Mouse (Mus musculus): Measurements from ENCODE around the gene Taf8. TPM values are rescaled to one million over a fixed set of nuclear protein-coding genes. Genes with fewer than 3 reads are reported as not detected.

The Taf8 gene
- polyA plus RNA-seq, 1 experiment from 2014 or later = 8.1 TPM

GRCm38 (mm10) chr17:47473434-47473974, 28.6 kb downstream of the Taf8 start:
- Histone ChIP-seq H3K9me3 (ENCODE audit: low read length) (no peaks in the 10 kb centered on the region), H3K36me3 (replicated peaks; ENCODE audit: insufficient read depth, low read length) (no peaks in the 10 kb centered on the region), H3K4me2 (ENCODE audit: low read depth, low read length) (peak overlapping the region; percentile 6; the same call in 1 of the 2 replicates), H3K9ac (replicated peaks) (no peak overlapping the region), H3K27me3 (ENCODE audit: insufficient read depth, low read length) (no peaks in the 10 kb centered on the region), H3K4me3 (ENCODE audit: low read depth, low read length) (no peak overlapping the region), H3K27ac (ENCODE audit: low read depth) (0 out of 2 replicates have a peak overlapping the region, but pooled peaks have one; percentile 57), H3K4me1 (ENCODE audit: insufficient read depth) (peaks cover 12% of the 10 kb centered on the region)
- peak; percentile 52 for ATAC-seq
- 6% methylated on average over 8 of the region's 8 CpGs for WGBS (ENCODE audit: insufficient replicate concordance)
- no peak for TF ChIP-seq EP300 (IDR thresholded peaks at IDR 0.05; ENCODE audit: low read depth)
- peak; percentile 93 for TF ChIP-seq CTCF (IDR thresholded peaks at IDR 0.05; ENCODE audit: low read depth)
- peak; percentile 79 for DNase-seq

- 38% methylated on average over 15 of the region's 15 CpGs for WGBS (ENCODE audit: insufficient replicate concordance)
- H3K9me3 ChIP-seq (ENCODE audit: low read length) = no peaks in the 10 kb centered on the region
- no peaks in the 10 kb centered on the region; the same call in none of the 2 replicates for H3K36me3 ChIP-seq (replicated peaks; ENCODE audit: insufficient read depth, low read length)
- TF ChIP-seq CTCF (IDR thresholded peaks at IDR 0.05; ENCODE audit: low read depth) (no peak), EP300 (IDR thresholded peaks at IDR 0.05; ENCODE audit: low read depth) (no peak)
- peaks cover 12% of the 10 kb centered on the region for H3K4me1 ChIP-seq (ENCODE audit: insufficient read depth)
- DNase-seq = no peak
- no peak overlapping the region for H3K4me3 ChIP-seq (ENCODE audit: low read depth, low read length)
- no peak overlapping the region for H3K9ac ChIP-seq (replicated peaks)
- peak; percentile 55 for ATAC-seq
- peak overlapping the region; percentile 6; the same call in 1 of the 2 replicates for H3K4me2 ChIP-seq (ENCODE audit: low read depth, low read length)
- H3K27ac ChIP-seq (ENCODE audit: low read depth) = peak overlapping the region; percentile 57
- no peaks in the 10 kb centered on the region for H3K27me3 ChIP-seq (ENCODE audit: insufficient read depth, low read length)
Observed at GRCm38 (mm10) chr17:47472435-47473350, 29.4 kb downstream of the Taf8 start.

GRCm38 (mm10) chr17:47470686-47471085, 31.4 kb downstream of the Taf8 start:
- peaks cover 12% of the 10 kb centered on the region for H3K4me1 ChIP-seq (ENCODE audit: insufficient read depth)
- H3K27ac ChIP-seq (ENCODE audit: low read depth) = no peak overlapping the region
- no peak overlapping the region for H3K4me3 ChIP-seq (ENCODE audit: low read depth, low read length)
- H3K36me3 ChIP-seq (replicated peaks; ENCODE audit: insufficient read depth, low read length) = peaks cover 3% of the 10 kb centered on the region
- H3K27me3 ChIP-seq (ENCODE audit: insufficient read depth, low read length) = no peaks in the 10 kb centered on the region
- TF ChIP-seq CTCF (IDR thresholded peaks at IDR 0.05; ENCODE audit: low read depth) (no peak), EP300 (IDR thresholded peaks at IDR 0.05; ENCODE audit: low read depth) (no peak)
- H3K4me2 ChIP-seq (ENCODE audit: low read depth, low read length) = no peak overlapping the region
- 86% methylated on average over 5 of the region's 5 CpGs for WGBS (ENCODE audit: insufficient replicate concordance)
- ATAC-seq (no peak), DNase-seq (no peak)
- no peak overlapping the region for H3K9ac ChIP-seq (replicated peaks)
- H3K9me3 ChIP-seq (ENCODE audit: low read length) = no peaks in the 10 kb centered on the region

GRCm38 (mm10) chr17:47470121-47470520, 32.0 kb downstream of the Taf8 start:
- TF ChIP-seq CTCF (IDR thresholded peaks at IDR 0.05; ENCODE audit: low read depth) = no peak
- no peak overlapping the region for H3K27ac ChIP-seq (ENCODE audit: low read depth)
- H3K9ac ChIP-seq (replicated peaks) = no peak overlapping the region
- H3K4me1 ChIP-seq (ENCODE audit: insufficient read depth) = peaks cover 12% of the 10 kb centered on the region
- H3K9me3 ChIP-seq (ENCODE audit: low read length) = no peaks in the 10 kb centered on the region
- H3K4me2 ChIP-seq (ENCODE audit: low read depth, low read length) = no peak overlapping the region
- DNase-seq = no peak
- no peaks in the 10 kb centered on the region for H3K27me3 ChIP-seq (ENCODE audit: insufficient read depth, low read length)
- WGBS (ENCODE audit: insufficient replicate concordance) = 85% methylated on average over 4 of the region's 4 CpGs
- ATAC-seq = no peak
- H3K4me3 ChIP-seq (ENCODE audit: low read depth, low read length) = no peak overlapping the region
- peaks cover 3% of the 10 kb centered on the region for H3K36me3 ChIP-seq (replicated peaks; ENCODE audit: insufficient read depth, low read length)

- no peak overlapping the region for H3K27ac ChIP-seq (ENCODE audit: low read depth)
- peaks cover 3% of the 10 kb centered on the region for H3K36me3 ChIP-seq (replicated peaks; ENCODE audit: insufficient read depth, low read length)
- DNase-seq = no peak
- no peak overlapping the region for H3K4me2 ChIP-seq (ENCODE audit: low read depth, low read length)
- no peaks in the 10 kb centered on the region for H3K9me3 ChIP-seq (ENCODE audit: low read length)
- peaks cover 12% of the 10 kb centered on the region for H3K4me1 ChIP-seq (ENCODE audit: insufficient read depth)
- no peak for TF ChIP-seq EP300 (IDR thresholded peaks at IDR 0.05; ENCODE audit: low read depth)
- no peak for TF ChIP-seq CTCF (IDR thresholded peaks at IDR 0.05; ENCODE audit: low read depth)
- no peak for ATAC-seq
- WGBS (ENCODE audit: insufficient replicate concordance) = 80% methylated on average over 4 of the region's 4 CpGs
- H3K27me3 ChIP-seq (ENCODE audit: insufficient read depth, low read length) = no peaks in the 10 kb centered on the region
- no peak overlapping the region for H3K4me3 ChIP-seq (ENCODE audit: low read depth, low read length)
- H3K9ac ChIP-seq (replicated peaks) = no peak overlapping the region
Observed at GRCm38 (mm10) chr17:47469642-47470041, 32.5 kb downstream of the Taf8 start.

- no peak for DNase-seq
- 0 out of 2 replicates have a peak overlapping the region, but pooled peaks have one; percentile 15 for H3K4me3 ChIP-seq (ENCODE audit: low read depth, low read length)
- ATAC-seq = no peak
Observed at GRCm38 (mm10) chr17:47468466-47468865, 33.6 kb downstream of the Taf8 start.

More at GRCm38 (mm10) chr17:47468466-47468865, 33.6 kb downstream of the Taf8 start:
- Histone ChIP-seq H3K27ac (ENCODE audit: low read depth) (no peak overlapping the region), H3K9ac (replicated peaks) (peak overlapping the region; percentile 9; the same call in 1 of the 2 replicates), H3K9me3 (ENCODE audit: low read length) (no peaks in the 10 kb centered on the region), H3K4me1 (ENCODE audit: insufficient read depth) (peaks cover 5% of the 10 kb centered on the region; the same call in 1 of the 2 replicates), H3K4me2 (ENCODE audit: low read depth, low read length) (peak overlapping the region; percentile 58), H3K36me3 (replicated peaks; ENCODE audit: insufficient read depth, low read length) (peaks cover 3% of the 10 kb centered on the region), H3K27me3 (ENCODE audit: insufficient read depth, low read length) (no peaks in the 10 kb centered on the region)
- TF ChIP-seq CTCF (IDR thresholded peaks at IDR 0.05; ENCODE audit: low read depth) (peak; percentile 39), EP300 (IDR thresholded peaks at IDR 0.05; ENCODE audit: low read depth) (no peak)
- WGBS (ENCODE audit: insufficient replicate concordance) = 28% methylated on average over 33 of the region's 34 CpGs

Data from liver, postnatal 0 days (tissue).